Mouse (Mus musculus): ENCODE data around the gene Abca17. TPM values are rescaled to one million over a fixed set of nuclear protein-coding genes. Genes with fewer than 3 reads are reported as not detected.

The Abca17 gene
- polyA plus RNA-seq, 1 experiment: 0.01 TPM

DNA sequence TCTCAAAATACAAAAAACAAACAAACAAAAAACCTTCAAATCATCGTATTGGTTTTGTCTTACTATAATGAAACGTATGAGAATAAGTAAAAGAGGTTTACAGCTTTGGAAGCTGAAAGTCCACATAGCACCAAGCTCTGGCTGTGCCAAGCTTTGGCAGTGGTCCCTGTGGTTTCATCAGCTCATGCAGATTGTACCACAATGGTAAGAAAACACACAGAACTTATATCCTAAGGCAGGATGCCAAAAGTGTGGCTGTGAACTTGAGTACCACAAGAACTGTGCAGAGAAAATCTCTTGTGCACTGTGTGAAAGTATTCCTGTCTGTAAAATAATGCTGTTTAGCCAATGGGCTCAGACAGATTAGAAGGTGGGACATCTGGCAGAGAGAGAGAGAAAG, 1.7 kb downstream of the Abca17 start:
- no peaks in the 10 kb centered on the region for H3K36me3 ChIP-seq (ENCODE audit: control insufficient read depth, insufficient read depth, low read length)
- WGBS: 26% methylated on average over 2 of the region's 2 CpGs
- TF ChIP-seq POLR2A (IDR thresholded peaks at IDR 0.05; ENCODE audit: low read depth, low read length): no peak
- no peak for TF ChIP-seq CTCF (IDR thresholded peaks at IDR 0.05; ENCODE audit: extremely low read depth, insufficient read length, insufficient replicate concordance, low read depth, low read length)
- H3K27me3 ChIP-seq (ENCODE audit: control insufficient read depth, insufficient read depth, low read length): no peaks in the 10 kb centered on the region
- peaks cover 6% of the 10 kb centered on the region for H3K4me1 ChIP-seq (ENCODE audit: control insufficient read depth, insufficient read depth, insufficient read length, low read length)
- H3K4me3 ChIP-seq (ENCODE audit: low read depth, low read length): no peak overlapping the region
- H3K27ac ChIP-seq (ENCODE audit: insufficient read depth, low read depth, low read length): no peak overlapping the region

GRCm38 (mm10) chr17:24346831-24347230, 4.0 kb downstream of the Abca17 start:
- H3K27me3 ChIP-seq (ENCODE audit: control insufficient read depth, insufficient read depth, low read length): no peaks in the 10 kb centered on the region

DNA sequence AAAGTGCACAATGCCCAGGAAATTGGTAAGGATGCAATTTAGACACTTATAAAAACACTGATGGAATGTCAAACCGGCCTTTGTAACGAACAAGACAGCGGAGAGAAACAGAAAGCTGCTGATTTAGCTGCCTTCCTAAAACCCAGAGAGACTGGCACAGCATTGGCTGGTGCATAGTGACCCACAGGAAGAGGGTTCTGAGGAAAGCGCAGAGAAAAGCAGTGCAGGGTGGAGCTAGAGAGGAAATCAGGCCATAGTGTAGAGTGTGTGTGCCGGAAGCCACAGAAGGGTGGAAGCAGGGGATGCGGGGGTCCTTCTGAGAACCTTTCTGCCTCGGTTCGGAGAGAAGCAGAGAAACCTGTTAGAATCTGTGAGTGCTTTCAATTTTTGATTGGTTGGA, 6.2 kb downstream of the Abca17 start:
- TF ChIP-seq CTCF (IDR thresholded peaks at IDR 0.05; ENCODE audit: extremely low read depth, insufficient read length, insufficient replicate concordance, low read depth, low read length): no peak
- TF ChIP-seq POLR2A (IDR thresholded peaks at IDR 0.05; ENCODE audit: low read depth, low read length): no peak
- no peaks in the 10 kb centered on the region for H3K4me1 ChIP-seq (ENCODE audit: control insufficient read depth, insufficient read depth, insufficient read length, low read length)
- H3K27me3 ChIP-seq (ENCODE audit: control insufficient read depth, insufficient read depth, low read length): no peaks in the 10 kb centered on the region
- WGBS: 68% methylated on average over 8 of the region's 8 CpGs
- H3K36me3 ChIP-seq (ENCODE audit: control insufficient read depth, insufficient read depth, low read length): no peaks in the 10 kb centered on the region
- no peak overlapping the region for H3K4me3 ChIP-seq (ENCODE audit: low read depth, low read length)
- no peak overlapping the region for H3K27ac ChIP-seq (ENCODE audit: insufficient read depth, low read depth, low read length)

More at GRCm38 (mm10) chr17:24346831-24347230, 4.0 kb downstream of the Abca17 start:
- Histone ChIP-seq H3K4me1 (ENCODE audit: control insufficient read depth, insufficient read depth, insufficient read length, low read length) (peaks cover 5% of the 10 kb centered on the region), H3K27ac (ENCODE audit: insufficient read depth, low read depth, low read length) (no peak overlapping the region), H3K36me3 (ENCODE audit: control insufficient read depth, insufficient read depth, low read length) (no peaks in the 10 kb centered on the region), H3K4me3 (ENCODE audit: low read depth, low read length) (no peak overlapping the region)
- TF ChIP-seq POLR2A (IDR thresholded peaks at IDR 0.05; ENCODE audit: low read depth, low read length) (no peak), CTCF (IDR thresholded peaks at IDR 0.05; ENCODE audit: extremely low read depth, insufficient read length, insufficient replicate concordance, low read depth, low read length) (no peak)
- WGBS: 47% methylated on average over 7 of the region's 7 CpGs

GRCm38 (mm10) chr17:24327656-24328055, 23.2 kb downstream of the Abca17 start:
- no peak overlapping the region for H3K27ac ChIP-seq (ENCODE audit: insufficient read depth, low read depth, low read length)
- H3K4me1 ChIP-seq (ENCODE audit: control insufficient read depth, insufficient read depth, insufficient read length, low read length): no peaks in the 10 kb centered on the region
- no peaks in the 10 kb centered on the region for H3K27me3 ChIP-seq (ENCODE audit: control insufficient read depth, insufficient read depth, low read length)
- no peak for TF ChIP-seq POLR2A (IDR thresholded peaks at IDR 0.05; ENCODE audit: low read depth, low read length)
- H3K36me3 ChIP-seq (ENCODE audit: control insufficient read depth, insufficient read depth, low read length): no peaks in the 10 kb centered on the region
- H3K4me3 ChIP-seq (ENCODE audit: low read depth, low read length): no peak overlapping the region
- WGBS: 88% methylated on average over 7 of the region's 7 CpGs

GRCm38 (mm10) chr17:24325051-24325450, 25.8 kb downstream of the Abca17 start:
- WGBS: 81% methylated on average over 10 of the region's 10 CpGs
- no peaks in the 10 kb centered on the region for H3K4me1 ChIP-seq (ENCODE audit: control insufficient read depth, insufficient read depth, insufficient read length, low read length)
- TF ChIP-seq CTCF (IDR thresholded peaks at IDR 0.05; ENCODE audit: extremely low read depth, insufficient read length, insufficient replicate concordance, low read depth, low read length): no peak
- no peak for TF ChIP-seq POLR2A (IDR thresholded peaks at IDR 0.05; ENCODE audit: low read depth, low read length)
- no peak overlapping the region for H3K27ac ChIP-seq (ENCODE audit: insufficient read depth, low read depth, low read length)
- H3K27me3 ChIP-seq (ENCODE audit: control insufficient read depth, insufficient read depth, low read length): no peaks in the 10 kb centered on the region; the same call in 1 of the 2 replicates
- H3K36me3 ChIP-seq (ENCODE audit: control insufficient read depth, insufficient read depth, low read length): no peaks in the 10 kb centered on the region
- H3K4me3 ChIP-seq (ENCODE audit: low read depth, low read length): no peak overlapping the region

DNA sequence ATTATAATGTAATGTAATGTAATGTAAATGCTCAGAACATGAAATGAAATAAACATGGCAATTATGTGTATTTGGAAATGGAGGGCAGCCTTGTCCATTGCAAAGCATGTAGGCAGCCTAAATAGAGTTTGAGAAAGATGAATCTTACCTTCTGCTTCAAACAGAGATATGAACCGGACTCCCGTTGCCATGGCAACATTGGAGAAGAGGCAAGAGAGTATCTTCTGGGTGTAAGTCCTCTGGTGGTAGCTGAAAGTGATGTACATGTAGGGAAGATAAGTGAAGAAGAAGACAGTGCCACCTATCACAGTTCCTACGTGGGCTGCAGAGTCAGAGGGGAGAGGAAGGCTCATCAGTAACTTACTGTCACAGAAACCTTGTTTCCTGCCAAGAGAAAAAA, 30.0 kb downstream of the Abca17 start:
- H3K36me3 ChIP-seq (ENCODE audit: control insufficient read depth, insufficient read depth, low read length): no peaks in the 10 kb centered on the region
- H3K4me3 ChIP-seq (ENCODE audit: low read depth, low read length): no peak overlapping the region
- 85% methylated on average over 3 of the region's 3 CpGs for WGBS
- H3K27me3 ChIP-seq (ENCODE audit: control insufficient read depth, insufficient read depth, low read length): no peaks in the 10 kb centered on the region; the same call in 1 of the 2 replicates
- H3K4me1 ChIP-seq (ENCODE audit: control insufficient read depth, insufficient read depth, insufficient read length, low read length): no peaks in the 10 kb centered on the region
- H3K27ac ChIP-seq (ENCODE audit: insufficient read depth, low read depth, low read length): no peak overlapping the region
- TF ChIP-seq CTCF (IDR thresholded peaks at IDR 0.05; ENCODE audit: extremely low read depth, insufficient read length, insufficient replicate concordance, low read depth, low read length) (no peak), POLR2A (IDR thresholded peaks at IDR 0.05; ENCODE audit: low read depth, low read length) (no peak)

DNA sequence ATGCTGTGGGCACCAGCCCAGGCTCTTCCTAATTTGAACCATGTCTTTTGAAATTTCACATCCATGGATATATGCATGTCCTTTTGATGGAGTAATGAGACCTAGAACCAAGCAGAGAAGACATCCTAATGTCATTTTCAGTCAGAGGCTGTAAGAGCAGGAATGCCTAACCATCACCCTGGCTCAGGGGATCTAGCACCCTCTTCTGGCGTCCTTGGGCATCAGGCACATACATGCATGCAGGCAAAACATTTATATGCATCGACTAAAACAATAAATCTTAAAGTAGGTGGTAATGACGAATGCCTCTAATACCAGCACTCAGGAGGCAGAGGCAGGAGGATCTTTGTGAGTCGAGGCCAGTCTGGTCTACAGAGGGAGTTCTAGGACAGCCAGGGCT, 43.4 kb downstream of the Abca17 start:
- Histone ChIP-seq H3K27ac (ENCODE audit: insufficient read depth, low read depth, low read length) (no peak overlapping the region), H3K27me3 (ENCODE audit: control insufficient read depth, insufficient read depth, low read length) (no peaks in the 10 kb centered on the region; the same call in 1 of the 2 replicates), H3K36me3 (ENCODE audit: control insufficient read depth, insufficient read depth, low read length) (no peaks in the 10 kb centered on the region), H3K4me1 (ENCODE audit: control insufficient read depth, insufficient read depth, insufficient read length, low read length) (no peaks in the 10 kb centered on the region), H3K4me3 (ENCODE audit: low read depth, low read length) (no peak overlapping the region)
- 25% methylated on average over 4 of the region's 4 CpGs for WGBS
- no peak for TF ChIP-seq POLR2A (IDR thresholded peaks at IDR 0.05; ENCODE audit: low read depth, low read length)
- peak; percentile 54; the same call in 1 of the 2 replicates for TF ChIP-seq CTCF (IDR thresholded peaks at IDR 0.05; ENCODE audit: extremely low read depth, insufficient read length, insufficient replicate concordance, low read depth, low read length)

DNA sequence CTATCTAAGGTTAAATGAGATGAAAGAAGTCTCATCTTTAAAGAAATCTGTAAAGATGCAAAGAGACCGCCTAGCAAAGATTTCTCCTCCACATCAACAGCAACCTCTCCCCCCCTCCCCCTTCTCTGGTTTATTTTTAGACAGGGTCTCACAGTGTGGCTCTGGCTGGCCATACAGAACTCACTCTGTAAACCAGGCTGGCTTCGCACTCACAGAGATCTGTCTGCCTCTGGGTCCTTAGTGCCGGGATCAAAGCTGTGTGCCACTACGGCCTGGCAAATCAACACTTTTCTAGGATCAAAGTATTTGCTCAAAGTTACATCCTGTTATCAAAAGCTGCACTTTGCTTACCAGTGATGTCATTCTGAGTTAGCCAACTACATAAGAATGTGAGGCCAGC, 50.2 kb downstream of the Abca17 start:
- no peak overlapping the region for H3K27ac ChIP-seq (ENCODE audit: insufficient read depth, low read depth, low read length)
- 57% methylated on average over 4 of the region's 4 CpGs for WGBS
- no peak for TF ChIP-seq POLR2A (IDR thresholded peaks at IDR 0.05; ENCODE audit: low read depth, low read length)
- TF ChIP-seq CTCF (IDR thresholded peaks at IDR 0.05; ENCODE audit: extremely low read depth, insufficient read length, insufficient replicate concordance, low read depth, low read length): no peak
- no peak overlapping the region for H3K4me3 ChIP-seq (ENCODE audit: low read depth, low read length)
- H3K4me1 ChIP-seq (ENCODE audit: control insufficient read depth, insufficient read depth, insufficient read length, low read length): no peaks in the 10 kb centered on the region
- H3K27me3 ChIP-seq (ENCODE audit: control insufficient read depth, insufficient read depth, low read length): no peaks in the 10 kb centered on the region; the same call in 1 of the 2 replicates
- H3K36me3 ChIP-seq (ENCODE audit: control insufficient read depth, insufficient read depth, low read length): no peaks in the 10 kb centered on the region
